28 mouse cellular contexts compared by ENCODE assay signal in genomic region chr9:97599006-97599405, GRCm38 (mm10).
DNase-seq lines count a peak whose midpoint lies in the region; ATAC-seq and TF ChIP-seq lines count a peak whose summit lies in the region.
"Had no signal": no experiment of that assay in that cellular context is flagged by ENCODE, and none has a peak within 500 bp of the region (broad histone marks: within the 10 kb centered on the region; RNA-seq: fewer than 3 reads in every experiment).

No protein-coding gene starts in this region.

- 70% methylated on average over 3 of the region's 3 CpGs for WGBS in forebrain, embryonic 15.5 days
- 97% methylated on average over 3 of the region's 3 CpGs for WGBS in forebrain, embryonic 11.5 days
- 45% methylated on average over 3 of the region's 3 CpGs for WGBS in limb, embryonic 14.5 days
- 90% methylated on average over 3 of the region's 3 CpGs for WGBS in intestine, embryonic 15.5 days

- no peak; the same call in 1 of the 2 replicates for ATAC-seq in forebrain, embryonic 15.5 days (replicated peaks)
- ATAC-seq in forebrain, embryonic 11.5 days (replicated peaks; ENCODE audit: low FRiP score) = no peak
- ATAC-seq in limb, embryonic 14.5 days (ENCODE audit: low FRiP score, low read depth) = no peak
- ATAC-seq in intestine, embryonic 15.5 days = no peak
- ATAC-seq: activated CD4-positive, CD25-positive, alpha-beta regulatory T cell, adult 4 months; CD4-positive, CD25-positive, alpha-beta regulatory T cell, adult 4 months; hindbrain, embryonic 16.5 days; intestine, embryonic 16.5 days had no signal

- no peaks in the 10 kb centered on the region for H3K9me3 ChIP-seq in forebrain, embryonic 15.5 days
- no peaks in the 10 kb centered on the region for H3K9me3 ChIP-seq in forebrain, embryonic 11.5 days (ENCODE audit: control insufficient read depth, low read length)
- no peaks in the 10 kb centered on the region for H3K9me3 ChIP-seq in limb, embryonic 14.5 days (ENCODE audit: control insufficient read depth, low read length)
- H3K9me3 ChIP-seq in intestine, embryonic 15.5 days = no peaks in the 10 kb centered on the region
- H3K9me3 ChIP-seq: embryonic facial prominence, embryonic 10.5 days; embryonic facial prominence, embryonic 13.5 days; heart, embryonic 12.5 days; heart, embryonic 15.5 days; hindbrain, embryonic 10.5 days; hindbrain, embryonic 13.5 days had no signal

- TF ChIP-seq POLR2A in brain, embryonic 14.5 days (IDR thresholded peaks at IDR 0.05; ENCODE audit: borderline replicate concordance, extremely low read depth, insufficient read depth, insufficient read length, poor library complexity, severe bottlenecking) = no peak
- TF ChIP-seq POLR2A in limb, embryonic 14.5 days (IDR thresholded peaks at IDR 0.05; ENCODE audit: borderline replicate concordance, extremely low read depth, insufficient read depth, insufficient read length) = no peak

- H3K27me3 ChIP-seq in forebrain, embryonic 15.5 days = no peaks in the 10 kb centered on the region
- H3K27me3 ChIP-seq in forebrain, embryonic 11.5 days (ENCODE audit: control insufficient read depth, insufficient read depth, low read length) = no peaks in the 10 kb centered on the region
- no peaks in the 10 kb centered on the region for H3K27me3 ChIP-seq in limb, embryonic 14.5 days (ENCODE audit: control insufficient read depth, insufficient read depth, low read length)
- no peaks in the 10 kb centered on the region for H3K27me3 ChIP-seq in intestine, embryonic 15.5 days (replicated peaks)
- H3K27me3 ChIP-seq: embryonic facial prominence, embryonic 13.5 days; heart, embryonic 15.5 days; hindbrain, embryonic 13.5 days had no signal

- TF ChIP-seq CTCF in brain, embryonic 14.5 days (IDR thresholded peaks at IDR 0.05; ENCODE audit: borderline replicate concordance, extremely low read depth, insufficient read depth, insufficient read length) = no peak

- DNase-seq in forebrain, embryonic 11.5 days (ENCODE audit: low spot score) = no peak
- peak; percentile 70 for DNase-seq in brain, embryonic 14.5 days (ENCODE audit: low read depth)
- DNase-seq in brain, embryonic 18.5 days (ENCODE audit: low read depth, low spot score) = peak; percentile 52
- peak; percentile 8 for DNase-seq in limb, embryonic 14.5 days (ENCODE audit: low spot score)
- DNase-seq: adrenal gland, adult 8-10 months; adrenal gland, postnatal 25 days; cerebellum, adult 11 months; cerebellum, adult 2 months; cerebellum, adult 9-11 months; cerebellum, postnatal 25 days; gastrocnemius, adult 2 months; gastrocnemius, postnatal 14 days; heart, postnatal 10 days; heart, postnatal 36 days; kidney, adult 18-20 months had no signal

- no peak overlapping the region for H3K4me3 ChIP-seq in forebrain, embryonic 15.5 days
- H3K4me3 ChIP-seq in forebrain, embryonic 11.5 days (ENCODE audit: low read depth, low read length) = no peak overlapping the region
- no peak overlapping the region for H3K4me3 ChIP-seq in limb, embryonic 14.5 days (replicated peaks; ENCODE audit: low read length)
- no peak overlapping the region for H3K4me3 ChIP-seq in intestine, embryonic 15.5 days (replicated peaks)
- H3K4me3 ChIP-seq: embryonic facial prominence, embryonic 10.5 days; embryonic facial prominence, embryonic 13.5 days; erythroblast, embryonic 14.5 days; gastrocnemius, adult 2 months; heart, embryonic 12.5 days; heart, embryonic 15.5 days; hindbrain, embryonic 10.5 days; hindbrain, embryonic 13.5 days had no signal

- no peaks in the 10 kb centered on the region for H3K36me3 ChIP-seq in forebrain, embryonic 15.5 days
- H3K36me3 ChIP-seq in forebrain, embryonic 11.5 days (ENCODE audit: control insufficient read depth, insufficient read depth, low read length) = no peaks in the 10 kb centered on the region
- H3K36me3 ChIP-seq in limb, embryonic 14.5 days (ENCODE audit: control insufficient read depth, insufficient read depth, low read length) = no peaks in the 10 kb centered on the region
- H3K36me3 ChIP-seq in intestine, embryonic 15.5 days = no peaks in the 10 kb centered on the region
- H3K36me3 ChIP-seq: embryonic facial prominence, embryonic 10.5 days; embryonic facial prominence, embryonic 13.5 days; heart, embryonic 12.5 days; heart, embryonic 15.5 days; hindbrain, embryonic 10.5 days; hindbrain, embryonic 13.5 days had no signal

- no peak overlapping the region for H3K4me2 ChIP-seq in forebrain, embryonic 15.5 days (replicated peaks)
- no peak overlapping the region for H3K4me2 ChIP-seq in forebrain, embryonic 11.5 days (ENCODE audit: low read depth, low read length, severe bottlenecking)
- H3K4me2 ChIP-seq in limb, embryonic 14.5 days (replicated peaks; ENCODE audit: low read depth, low read length, severe bottlenecking) = 0 out of 2 replicates have a peak overlapping the region, but pooled peaks have one; percentile 3
- no peak overlapping the region for H3K4me2 ChIP-seq in intestine, embryonic 15.5 days (replicated peaks)
- H3K4me2 ChIP-seq: embryonic facial prominence, embryonic 13.5 days; heart, embryonic 12.5 days; heart, embryonic 15.5 days; hindbrain, embryonic 13.5 days had no signal

- peaks cover 10% of the 10 kb centered on the region; the same call in 1 of the 2 replicates for H3K4me1 ChIP-seq in forebrain, embryonic 15.5 days
- H3K4me1 ChIP-seq in forebrain, embryonic 11.5 days (replicated peaks; ENCODE audit: control insufficient read depth, insufficient read depth, low read length) = no peaks in the 10 kb centered on the region
- H3K4me1 ChIP-seq in limb, embryonic 14.5 days (ENCODE audit: control insufficient read depth, insufficient read depth, low read length) = peaks cover 9% of the 10 kb centered on the region
- H3K4me1 ChIP-seq in intestine, embryonic 15.5 days (replicated peaks) = no peaks in the 10 kb centered on the region
- H3K4me1 ChIP-seq: embryonic facial prominence, embryonic 13.5 days; heart, embryonic 12.5 days; heart, embryonic 15.5 days had no signal

- H3K27ac ChIP-seq in forebrain, embryonic 15.5 days (replicated peaks) = peak overlapping the region; percentile 50
- H3K27ac ChIP-seq in forebrain, embryonic 11.5 days (ENCODE audit: low read depth, low read length) = no peak overlapping the region
- H3K27ac ChIP-seq in limb, embryonic 14.5 days (replicated peaks; ENCODE audit: low read depth, low read length) = 0 out of 2 replicates have a peak overlapping the region, but pooled peaks have one; percentile 43
- no peak overlapping the region for H3K27ac ChIP-seq in intestine, embryonic 15.5 days
- H3K27ac ChIP-seq: embryonic facial prominence, embryonic 10.5 days; embryonic facial prominence, embryonic 13.5 days; gastrocnemius, adult 2 months; heart, embryonic 15.5 days; hindbrain, embryonic 10.5 days; hindbrain, embryonic 13.5 days had no signal

- no peak overlapping the region for H3K9ac ChIP-seq in forebrain, embryonic 15.5 days (replicated peaks)
- no peak overlapping the region for H3K9ac ChIP-seq in forebrain, embryonic 11.5 days (ENCODE audit: low read length)
- H3K9ac ChIP-seq in limb, embryonic 14.5 days (ENCODE audit: low read depth, low read length, severe bottlenecking) = no peak overlapping the region
- no peak overlapping the region for H3K9ac ChIP-seq in intestine, embryonic 15.5 days
- H3K9ac ChIP-seq: embryonic facial prominence, embryonic 13.5 days; heart, embryonic 12.5 days; heart, embryonic 15.5 days; hindbrain, embryonic 13.5 days had no signal

Comparison
In these comparisons a context has a peak if more than half of its experiments do, and no peak if none do; other contexts are left out.
1. H3K27ac ChIP-seq: peak in forebrain, embryonic 15.5 days (single experiment) and limb, embryonic 14.5 days (single experiment); none in forebrain, embryonic 11.5 days (single experiment) and intestine, embryonic 15.5 days (single experiment).